Mouse (Mus musculus) erythroblast, embryonic 14.5 days (primary cell): ENCODE results near the gene Sec24b.

Experiments used
- GATA1 ChIP-seq: IDR thresholded peaks from 2 replicates; pipeline ENCODE4 v1.6.1; 2012; ENCODE audit warnings: low read length, inconsistent platforms, mixed read lengths
- TAL1 ChIP-seq: IDR thresholded peaks from 3 replicates; pipeline ENCODE4 v1.6.1; 2012; ENCODE audit warnings: low read length, inconsistent platforms, mixed read lengths

GRCm38 (mm10) chr3:130073085-130073484 is 11.7 kb upstream of the Sec24b start:
- TF ChIP-seq GATA1: no peak
- no peak for TF ChIP-seq TAL1
